Mouse (Mus musculus) embryonic facial prominence, embryonic 15.5 days (tissue): ENCODE results near the gene Cks2. TPM values are rescaled to one million over a fixed set of nuclear protein-coding genes. Genes with fewer than 3 reads are reported as not detected.
A peak's percentile ranks its signal among the peaks of the same experiment; 100 is the strongest.

Source experiments
- ATAC-seq: fragments of 200-750 bp; cut with Nextera tagmentation; 2 replicates; pipeline ENCODE4 v1.8.0; 2017; ENCODE audit warnings: low read depth, moderate TSS enrichment; ENCODE audit not compliant: insufficient number of reproducible peaks, low FRiP score, low TSS enrichment
- H3K27ac ChIP-seq: fragments of 300-500 bp; sonication (generic); replicated peaks from 2 replicates; pipeline ENCODE4 v1.5.1; 2015; ENCODE audit warnings: mild to moderate bottlenecking, inconsistent platforms
- H3K27me3 ChIP-seq: fragments of 300-500 bp; sonication (generic); 2 replicates; pipeline ENCODE4 v1.6.1; 2015; ENCODE audit warnings: inconsistent platforms
- H3K36me3 ChIP-seq: fragments of 300-500 bp; sonication (generic); 2 replicates; pipeline ENCODE4 v1.6.1; 2015; ENCODE audit warnings: mild to moderate bottlenecking, inconsistent platforms
- H3K4me1 ChIP-seq: fragments of 300-500 bp; sonication (generic); 2 replicates; pipeline ENCODE4 v1.6.1; 2015; ENCODE audit warnings: inconsistent platforms
- H3K4me2 ChIP-seq: fragments of 300-500 bp; sonication (generic); replicated peaks from 2 replicates; pipeline ENCODE4 v1.6.1; 2015; ENCODE audit warnings: mild to moderate bottlenecking, inconsistent platforms
- H3K4me3 ChIP-seq: fragments of 300-500 bp; sonication (generic); replicated peaks from 2 replicates; pipeline ENCODE4 v1.5.1; 2015; ENCODE audit warnings: mild to moderate bottlenecking, inconsistent platforms
- H3K9ac ChIP-seq: fragments of 300-500 bp; sonication (generic); 2 replicates; pipeline ENCODE4 v1.6.1; 2015; ENCODE audit warnings: inconsistent platforms
- H3K9me3 ChIP-seq: fragments of 300-500 bp; sonication (generic); replicated peaks from 2 replicates; pipeline ENCODE4 v1.6.1; 2016; ENCODE audit warnings: inconsistent platforms
- WGBS: fragments of 180-500 bp; shearing (Covaris S2); methylation state at CpG from one replicate; pipeline ENCODE4 v1.1.7; 2015; 5-methylcytosine and 5-hydroxymethylcytosine counted together
- polyA plus RNA-seq: library from polyadenylated mRNA; unstranded; fragments of >200 nt; fragmentation: Nextera tagmentation; extraction: Ambion mirVana; gene quantifications from 2 replicates; pipeline ENCODE4 v1.2.1, GENCODE M21; 2015

Gene Cks2
- polyA plus RNA-seq, 1 experiment from 2014 or later: 250 TPM

GRCm38 (mm10) chr13:51641424-51641823 is 3.6 kb upstream of the Cks2 start:
- Histone ChIP-seq H3K4me1 (peaks cover 2% of the 10 kb centered on the region; the same call in 1 of the 2 replicates), H3K9me3 (no peaks in the 10 kb centered on the region), H3K9ac (no peak overlapping the region), H3K36me3 (no peaks in the 10 kb centered on the region), H3K4me2 (no peak overlapping the region), H3K27me3 (no peaks in the 10 kb centered on the region), H3K4me3 (no peak overlapping the region), H3K27ac (no peak overlapping the region)
- ATAC-seq: no peak
- WGBS: 87% methylated on average over 3 of the region's 3 CpGs

GRCm38 (mm10) chr13:51642171-51642778 is 2.8 kb upstream of the Cks2 start:
- no peak for ATAC-seq
- 25% methylated on average over 11 of the region's 11 CpGs for WGBS
- no peaks in the 10 kb centered on the region for H3K9me3 ChIP-seq

GRCm38 (mm10) chr13:51643924-51644828 is 856 bp upstream of the Cks2 start:
- no peaks in the 10 kb centered on the region for H3K27me3 ChIP-seq
- H3K9me3 ChIP-seq: no peaks in the 10 kb centered on the region
- H3K36me3 ChIP-seq: no peaks in the 10 kb centered on the region
- peaks cover 20% of the 10 kb centered on the region for H3K4me1 ChIP-seq
- WGBS: 44% methylated on average over 20 of the region's 20 CpGs
- ATAC-seq: no peak
- H3K4me3 ChIP-seq: peak overlapping the region; percentile 64
- peak overlapping the region; percentile 80 for H3K27ac ChIP-seq
- H3K4me2 ChIP-seq: peak overlapping the region; percentile 75
- H3K9ac ChIP-seq: peak overlapping the region; percentile 40

More at GRCm38 (mm10) chr13:51642171-51642778, 2.8 kb upstream of the Cks2 start:
- Histone ChIP-seq H3K4me2 (no peak overlapping the region), H3K4me3 (no peak overlapping the region), H3K4me1 (peaks cover 11% of the 10 kb centered on the region), H3K36me3 (no peaks in the 10 kb centered on the region), H3K9ac (no peak overlapping the region), H3K27me3 (no peaks in the 10 kb centered on the region), H3K27ac (no peak overlapping the region)

GRCm38 (mm10) chr13:51645872-51646271 is 840 bp downstream of the Cks2 start:
- 0% methylated on average over 7 of the region's 7 CpGs for WGBS
- peak overlapping the region; percentile 48 for H3K27ac ChIP-seq
- peak overlapping the region; percentile 49 for H3K9ac ChIP-seq
- no peaks in the 10 kb centered on the region for H3K9me3 ChIP-seq
- no peak for ATAC-seq
- peaks cover 22% of the 10 kb centered on the region for H3K4me1 ChIP-seq
- H3K4me2 ChIP-seq: peak overlapping the region; percentile 75
- no peaks in the 10 kb centered on the region for H3K36me3 ChIP-seq
- peak overlapping the region; percentile 64 for H3K4me3 ChIP-seq
- H3K27me3 ChIP-seq: no peaks in the 10 kb centered on the region

GRCm38 (mm10) chr13:51646362-51647027 is 1.5 kb downstream of the Cks2 start:
- 18% methylated on average over 3 of the region's 3 CpGs for WGBS
- H3K4me1 ChIP-seq: peaks cover 25% of the 10 kb centered on the region
- H3K27me3 ChIP-seq: no peaks in the 10 kb centered on the region
- no peaks in the 10 kb centered on the region for H3K9me3 ChIP-seq
- peak overlapping the region; percentile 64 for H3K4me3 ChIP-seq
- H3K4me2 ChIP-seq: peak overlapping the region; percentile 75
- ATAC-seq: no peak
- H3K27ac ChIP-seq: no peak overlapping the region
- H3K36me3 ChIP-seq: no peaks in the 10 kb centered on the region
- H3K9ac ChIP-seq: 0 out of 2 replicates have a peak overlapping the region, but pooled peaks have one; percentile 49

- peaks cover 4% of the 10 kb centered on the region; the same call in 1 of the 2 replicates for H3K36me3 ChIP-seq
- no peaks in the 10 kb centered on the region for H3K9me3 ChIP-seq
- no peak overlapping the region for H3K4me3 ChIP-seq
- 84% methylated on average over 3 of the region's 3 CpGs for WGBS
- no peak overlapping the region for H3K9ac ChIP-seq
- H3K4me1 ChIP-seq: peaks cover 34% of the 10 kb centered on the region
- H3K4me2 ChIP-seq: peak overlapping the region; percentile 44
- no peaks in the 10 kb centered on the region for H3K27me3 ChIP-seq
- ATAC-seq: no peak
- no peak overlapping the region for H3K27ac ChIP-seq
Measured at GRCm38 (mm10) chr13:51647770-51648169, 2.7 kb downstream of the Cks2 start.

- 0 out of 2 replicates have a peak overlapping the region, but pooled peaks have one; percentile 44 for H3K4me2 ChIP-seq
- ATAC-seq: no peak
- H3K9ac ChIP-seq: no peak overlapping the region
- 85% methylated on average over 4 of the region's 4 CpGs for WGBS
- H3K27me3 ChIP-seq: no peaks in the 10 kb centered on the region
- no peak overlapping the region for H3K27ac ChIP-seq
- no peaks in the 10 kb centered on the region for H3K9me3 ChIP-seq
- H3K4me3 ChIP-seq: no peak overlapping the region
- H3K36me3 ChIP-seq: peaks cover 9% of the 10 kb centered on the region
- H3K4me1 ChIP-seq: peaks cover 35% of the 10 kb centered on the region
Measured at GRCm38 (mm10) chr13:51648237-51648636, 3.2 kb downstream of the Cks2 start.

GRCm38 (mm10) chr13:51649740-51650139 is 4.7 kb downstream of the Cks2 start:
- H3K4me2 ChIP-seq: no peak overlapping the region
- no peaks in the 10 kb centered on the region for H3K9me3 ChIP-seq
- no peak overlapping the region for H3K4me3 ChIP-seq
- H3K27me3 ChIP-seq: no peaks in the 10 kb centered on the region
- H3K36me3 ChIP-seq: peaks cover 20% of the 10 kb centered on the region
- H3K27ac ChIP-seq: no peak overlapping the region
- H3K4me1 ChIP-seq: peaks cover 35% of the 10 kb centered on the region
- 17% methylated on average over 1 of the region's 1 CpGs for WGBS
- no peak overlapping the region for H3K9ac ChIP-seq
- ATAC-seq: no peak

- under 1% methylated on average over 69 of the region's 69 CpGs for WGBS
- Histone ChIP-seq H3K9me3 (no peaks in the 10 kb centered on the region), H3K4me3 (peak within 1 kb of the TSS; percentile 81), H3K9ac (peak within 1 kb of the TSS; percentile 79), H3K27me3 (no peaks in the 10 kb centered on the region), H3K4me1 (peaks cover 32% of the 10 kb centered on the region), H3K4me2 (peak within 1 kb of the TSS; percentile 71), H3K36me3 (peaks cover 38% of the 10 kb centered on the region), H3K27ac (peak within 1 kb of the TSS; percentile 92)
- ATAC-seq: peak; percentile 91
Measured at GRCm38 (mm10) chr13:51651408-51652064, 6.5 kb downstream of the Cks2 start, which contains the start of gene Secisbp2. Gene Secisbp2 (plus strand): TSS chr13:51651697.

- 93% methylated on average over 6 of the region's 6 CpGs for WGBS
- Histone ChIP-seq H3K27ac (no peak overlapping the region), H3K36me3 (peaks cover 54% of the 10 kb centered on the region), H3K27me3 (no peaks in the 10 kb centered on the region), H3K9me3 (no peaks in the 10 kb centered on the region), H3K4me2 (no peak overlapping the region), H3K9ac (no peak overlapping the region), H3K4me1 (peaks cover 15% of the 10 kb centered on the region), H3K4me3 (no peak overlapping the region)
- no peak for ATAC-seq
Measured at GRCm38 (mm10) chr13:51653159-51653558, 8.1 kb downstream of the Cks2 start.
